ENCODE assay signal across 8 mouse cellular contexts in genomic region chr2:70126783-70127182, GRCm38 (mm10).
DNase-seq lines count a peak whose midpoint lies in the region; ATAC-seq and TF ChIP-seq lines count a peak whose summit lies in the region.

No protein-coding gene starts in this region.

- H3K4me2 ChIP-seq in embryonic facial prominence, embryonic 14.5 days (ENCODE audit: low read depth, low read length): peak overlapping the region; percentile 49
- peak overlapping the region; percentile 33; the same call in 1 of the 2 replicates for H3K4me2 ChIP-seq in heart, embryonic 12.5 days
- H3K4me2 ChIP-seq in kidney, embryonic 16.5 days (replicated peaks; ENCODE audit: low read depth, low read length): peak overlapping the region; percentile 37
- H3K4me2 ChIP-seq in neural tube, embryonic 11.5 days (ENCODE audit: low read depth): peak overlapping the region; percentile 30
- H3K4me2 ChIP-seq in stomach, embryonic 16.5 days (ENCODE audit: low read depth, low read length): peak overlapping the region; percentile 47

- no peaks in the 10 kb centered on the region for H3K36me3 ChIP-seq in embryonic facial prominence, embryonic 14.5 days (ENCODE audit: control insufficient read depth, insufficient read depth, low read length)
- H3K36me3 ChIP-seq in heart, embryonic 12.5 days: no peaks in the 10 kb centered on the region
- no peaks in the 10 kb centered on the region for H3K36me3 ChIP-seq in kidney, embryonic 16.5 days (ENCODE audit: insufficient read depth, low read length)
- H3K36me3 ChIP-seq in liver, adult 2 months (ENCODE audit: control insufficient read depth, insufficient read depth, low read length): no peaks in the 10 kb centered on the region
- H3K36me3 ChIP-seq in neural tube, embryonic 11.5 days (ENCODE audit: control insufficient read depth, insufficient read depth, low read length): no peaks in the 10 kb centered on the region
- no peaks in the 10 kb centered on the region for H3K36me3 ChIP-seq in stomach, embryonic 16.5 days (ENCODE audit: control insufficient read depth, insufficient read depth, low read length)

- peak; percentile 68 for DNase-seq in 416B (ENCODE audit: low read depth)
- peak; percentile 76 to 80 for DNase-seq in adrenal gland, postnatal 36 days
- DNase-seq in embryonic facial prominence, embryonic 14.5 days (ENCODE audit: low spot score): peak; percentile 91
- DNase-seq in liver, adult 2 months (ENCODE audit: extremely low read depth, low read depth, low spot score): peak; percentile 41
- peak; percentile 87 for DNase-seq in neural tube, embryonic 11.5 days (ENCODE audit: low spot score)

- no peaks in the 10 kb centered on the region for H3K9me3 ChIP-seq in embryonic facial prominence, embryonic 14.5 days (ENCODE audit: control insufficient read depth, low read length)
- no peaks in the 10 kb centered on the region for H3K9me3 ChIP-seq in heart, embryonic 12.5 days (replicated peaks)
- no peaks in the 10 kb centered on the region for H3K9me3 ChIP-seq in kidney, embryonic 16.5 days (ENCODE audit: low read length)
- H3K9me3 ChIP-seq in neural tube, embryonic 11.5 days (ENCODE audit: control insufficient read depth, low read length): no peaks in the 10 kb centered on the region
- H3K9me3 ChIP-seq in stomach, embryonic 16.5 days (replicated peaks; ENCODE audit: control insufficient read depth, low read length): no peaks in the 10 kb centered on the region

- no peak overlapping the region for H3K27ac ChIP-seq in embryonic facial prominence, embryonic 14.5 days (replicated peaks; ENCODE audit: low read depth, low read length)
- H3K27ac ChIP-seq in heart, embryonic 12.5 days (ENCODE audit: poor library complexity, severe bottlenecking): no peak overlapping the region
- H3K27ac ChIP-seq in kidney, embryonic 16.5 days (ENCODE audit: low read length): no peak overlapping the region
- H3K27ac ChIP-seq in liver, adult 2 months (replicated peaks; ENCODE audit: insufficient read depth, low read depth, low read length): no peak overlapping the region
- no peak overlapping the region for H3K27ac ChIP-seq in neural tube, embryonic 11.5 days (ENCODE audit: low read depth, low read length)
- H3K27ac ChIP-seq in stomach, embryonic 16.5 days (ENCODE audit: low read length): no peak overlapping the region

- 0 out of 2 replicates have a peak overlapping the region, but pooled peaks have one; percentile 7 for H3K4me3 ChIP-seq in embryonic facial prominence, embryonic 14.5 days (ENCODE audit: low read depth, low read length)
- no peak overlapping the region for H3K4me3 ChIP-seq in heart, embryonic 12.5 days
- no peak overlapping the region for H3K4me3 ChIP-seq in kidney, embryonic 16.5 days (ENCODE audit: low read length)
- H3K4me3 ChIP-seq in liver, adult 2 months (ENCODE audit: insufficient read depth, low read depth, low read length): no peak overlapping the region
- H3K4me3 ChIP-seq in neural tube, embryonic 11.5 days (ENCODE audit: low read depth, low read length): no peak overlapping the region
- peak overlapping the region; percentile 25; the same call in 1 of the 2 replicates for H3K4me3 ChIP-seq in stomach, embryonic 16.5 days (replicated peaks; ENCODE audit: low read length)

- no peak for TF ChIP-seq POLR2A in liver, adult 2 months (IDR thresholded peaks at IDR 0.05; ENCODE audit: extremely low read depth, insufficient read depth, low read length)

- no peaks in the 10 kb centered on the region for H3K79me2 ChIP-seq in liver, adult 2 months (ENCODE audit: control insufficient read depth, insufficient read depth, low read length)

- H3K27me3 ChIP-seq in embryonic facial prominence, embryonic 14.5 days (replicated peaks; ENCODE audit: control insufficient read depth, insufficient read depth, low read length): peaks cover 18% of the 10 kb centered on the region; the same call in 1 of the 2 replicates
- H3K27me3 ChIP-seq in heart, embryonic 12.5 days (replicated peaks): peaks cover 19% of the 10 kb centered on the region
- peaks cover 5% of the 10 kb centered on the region; the same call in 1 of the 2 replicates for H3K27me3 ChIP-seq in kidney, embryonic 16.5 days (ENCODE audit: insufficient read depth, low read length)
- H3K27me3 ChIP-seq in liver, adult 2 months (ENCODE audit: control insufficient read depth, insufficient read depth, low read length): 0 out of 2 replicates have a peak, but pooled peaks cover 3% of the 10 kb centered on the region
- H3K27me3 ChIP-seq in neural tube, embryonic 11.5 days (ENCODE audit: control insufficient read depth, insufficient read depth, low read length): peaks cover 2% of the 10 kb centered on the region; the same call in 1 of the 2 replicates
- H3K27me3 ChIP-seq in stomach, embryonic 16.5 days (ENCODE audit: control insufficient read depth, insufficient read depth, low read length): no peaks in the 10 kb centered on the region; the same call in none of the 2 replicates

- peak; percentile 71 for TF ChIP-seq CTCF in liver, adult 2 months (IDR thresholded peaks at IDR 0.05; ENCODE audit: low read depth, low read length)

- no peak overlapping the region for H3K9ac ChIP-seq in embryonic facial prominence, embryonic 14.5 days (ENCODE audit: low read depth, low read length)
- no peak overlapping the region for H3K9ac ChIP-seq in heart, embryonic 12.5 days
- H3K9ac ChIP-seq in kidney, embryonic 16.5 days (replicated peaks; ENCODE audit: low read length): no peak overlapping the region
- H3K9ac ChIP-seq in liver, adult 2 months (ENCODE audit: low read depth, low read length): no peak overlapping the region
- H3K9ac ChIP-seq in neural tube, embryonic 11.5 days (ENCODE audit: low read length): no peak overlapping the region
- H3K9ac ChIP-seq in stomach, embryonic 16.5 days (ENCODE audit: low read length): no peak overlapping the region

- WGBS in embryonic facial prominence, embryonic 14.5 days: under 1% methylated on average over 13 of the region's 13 CpGs
- under 1% methylated on average over 13 of the region's 13 CpGs for WGBS in heart, embryonic 12.5 days
- WGBS in kidney, embryonic 16.5 days: under 1% methylated on average over 13 of the region's 13 CpGs
- WGBS in liver, adult 2 months: under 1% methylated on average over 13 of the region's 13 CpGs
- under 1% methylated on average over 13 of the region's 13 CpGs for WGBS in neural tube, embryonic 11.5 days
- WGBS in stomach, embryonic 16.5 days: 0% methylated on average over 13 of the region's 13 CpGs

- peak; percentile 75 for ATAC-seq in embryonic facial prominence, embryonic 14.5 days (ENCODE audit: low read depth)
- ATAC-seq in heart, embryonic 12.5 days (ENCODE audit: insufficient number of reproducible peaks, low FRiP score): no peak
- peak; percentile 34; the same call in 1 of the 2 replicates for ATAC-seq in kidney, embryonic 16.5 days (ENCODE audit: low FRiP score, low TSS enrichment)
- peak; percentile 83 for ATAC-seq in neural tube, embryonic 11.5 days (ENCODE audit: insufficient read depth, low FRiP score, low TSS enrichment)
- no peak for ATAC-seq in stomach, embryonic 16.5 days (ENCODE audit: insufficient read depth, low FRiP score)

- 0 out of 2 replicates have a peak, but pooled peaks cover 8% of the 10 kb centered on the region for H3K4me1 ChIP-seq in embryonic facial prominence, embryonic 14.5 days (ENCODE audit: control insufficient read depth, insufficient read depth, low read length)
- peaks cover 5% of the 10 kb centered on the region for H3K4me1 ChIP-seq in heart, embryonic 12.5 days (replicated peaks)
- peaks cover 8% of the 10 kb centered on the region for H3K4me1 ChIP-seq in kidney, embryonic 16.5 days (ENCODE audit: insufficient read depth, low read length)
- no peaks in the 10 kb centered on the region for H3K4me1 ChIP-seq in liver, adult 2 months (ENCODE audit: control insufficient read depth, insufficient read depth, low read length)
- H3K4me1 ChIP-seq in neural tube, embryonic 11.5 days (ENCODE audit: control insufficient read depth, insufficient read depth, low read length): 0 out of 2 replicates have a peak, but pooled peaks cover 5% of the 10 kb centered on the region
- peaks cover 5% of the 10 kb centered on the region; the same call in 1 of the 2 replicates for H3K4me1 ChIP-seq in stomach, embryonic 16.5 days (ENCODE audit: control insufficient read depth, insufficient read depth, low read length)

Comparison
In these comparisons a context has a peak if more than half of its experiments do, and no peak if none do; other contexts are left out.
1. DNase-seq: peak in every context shown above with its lines; median percentile 91 in embryonic facial prominence, embryonic 14.5 days; 87 in neural tube, embryonic 11.5 days; 78 in adrenal gland, postnatal 36 days; 68 in 416B; 41 in liver, adult 2 months.
2. ATAC-seq: peak in embryonic facial prominence, embryonic 14.5 days (single experiment), kidney, embryonic 16.5 days (single experiment) and neural tube, embryonic 11.5 days (single experiment); none in heart, embryonic 12.5 days (single experiment) and stomach, embryonic 16.5 days (single experiment).
3. H3K4me3 ChIP-seq: peak in embryonic facial prominence, embryonic 14.5 days (single experiment) and stomach, embryonic 16.5 days (single experiment); none in heart, embryonic 12.5 days (single experiment), kidney, embryonic 16.5 days (single experiment), liver, adult 2 months (single experiment) and neural tube, embryonic 11.5 days (single experiment).
4. Peak in every context shown above with its lines, with median percentiles within 50 percentile points of each other: H3K4me2 ChIP-seq.